Mouse (Mus musculus): ENCODE measurements around the gene Rab25. TPM values are rescaled to one million over a fixed set of nuclear protein-coding genes. Genes with fewer than 3 reads are reported as not detected.
"Not testable (repeated sequence)": the region's sequence is repeated elsewhere in the genome, so short reads cannot be mapped to it uniquely, and the experiment has no call there.

The Rab25 gene
- 0.49 and 0.79 TPM in 2 replicates for polyA plus RNA-seq (2016; fragmentation: Nextera tagmentation; extraction: Ambion mirVana)

DNA sequence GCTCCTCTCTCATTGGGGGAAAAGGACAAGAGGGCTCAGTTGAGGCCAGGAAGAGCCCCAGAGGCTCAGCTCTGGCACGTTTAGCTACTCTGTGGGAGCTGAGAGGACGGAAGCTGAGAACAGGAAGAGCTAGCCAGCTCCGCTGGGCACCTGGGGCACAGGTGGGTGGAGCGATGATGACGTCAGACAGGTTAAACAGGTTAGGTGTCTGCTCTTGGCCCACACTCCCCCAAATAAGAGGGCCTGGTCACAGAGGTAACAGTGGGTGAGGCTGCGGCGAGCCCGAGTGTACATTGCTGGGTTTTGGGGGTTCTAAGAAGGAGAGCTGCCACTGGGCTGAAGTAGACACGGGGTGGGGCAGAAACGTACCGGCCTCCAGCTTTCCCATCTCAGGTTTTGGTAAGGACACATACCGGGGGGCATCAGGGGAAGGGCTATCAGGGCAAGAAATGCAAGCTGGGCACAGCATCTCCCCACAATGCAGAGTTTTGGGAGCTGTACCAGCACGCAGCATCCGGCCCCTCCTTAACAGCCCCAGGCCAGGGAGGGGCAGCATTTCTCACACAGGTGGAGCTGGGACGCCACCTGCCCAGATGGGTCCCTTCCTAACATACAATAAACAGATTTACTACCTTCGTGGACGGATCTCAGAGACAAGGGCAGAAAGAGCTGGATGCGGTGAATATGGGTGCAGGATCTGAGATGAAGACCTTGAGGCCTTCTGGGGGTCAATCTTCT, at the start of gene Rab25:
Gene Rab25, minus strand, starts transcription at position 121 of the 738 bp plus-strand sequence.
- no peak for DNase-seq (ENCODE audit: low spot score)
- Histone ChIP-seq H3K9me3 (replicated peaks) (no peaks in the 10 kb centered on the region), H3K4me3 (no peak within 1 kb of the TSS), H3K36me3 (no peaks in the 10 kb centered on the region), H3K27ac (replicated peaks) (no peak within 1 kb of the TSS), H3K27me3 (ENCODE audit: low read depth, poor library complexity, severe bottlenecking) (no peaks in the 10 kb centered on the region), H3K4me1 (peaks cover 37% of the 10 kb centered on the region)
- WGBS, result 49% methylated on average over 18 of the region's 18 CpGs

DNA sequence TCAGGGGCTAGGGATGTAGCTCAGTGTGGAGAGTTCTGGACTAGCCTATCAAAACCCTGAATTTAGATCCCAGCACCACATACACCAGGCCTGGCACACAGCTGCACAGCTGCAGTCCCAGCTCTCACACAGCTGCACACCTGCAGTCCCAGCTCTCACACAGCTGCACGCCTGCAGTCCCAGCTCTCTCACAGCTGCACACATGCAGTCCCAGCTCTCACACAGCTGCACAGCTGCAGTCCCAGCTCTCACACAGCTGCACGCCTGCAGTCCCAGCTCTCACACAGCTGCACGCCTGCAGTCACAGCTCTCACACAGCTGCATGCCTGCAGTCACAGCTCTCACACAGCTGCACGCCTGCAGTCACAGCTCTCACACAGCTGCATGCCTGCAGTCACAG, 48.4 kb upstream of the Rab25 start:
- peaks cover 12% of the 10 kb centered on the region for H3K4me1 ChIP-seq
- WGBS, result 75% methylated on average over 4 of the region's 4 CpGs
- not testable (repeated sequence) for DNase-seq (ENCODE audit: low spot score); H3K9me3 ChIP-seq (replicated peaks); H3K4me3 ChIP-seq; H3K27ac ChIP-seq (replicated peaks); H3K36me3 ChIP-seq; H3K27me3 ChIP-seq (ENCODE audit: low read depth, poor library complexity, severe bottlenecking)

- 69% methylated on average over 10 of the region's 10 CpGs for WGBS
- 0 out of 2 replicates have a peak, but pooled peaks cover 7% of the 10 kb centered on the region for H3K36me3 ChIP-seq
- no peaks in the 10 kb centered on the region for H3K9me3 ChIP-seq (replicated peaks)
- DNase-seq (ENCODE audit: low spot score), result no peak
- H3K4me1 ChIP-seq, result peaks cover 21% of the 10 kb centered on the region
- no peak overlapping the region for H3K27ac ChIP-seq (replicated peaks)
- no peak overlapping the region for H3K4me3 ChIP-seq
- no peaks in the 10 kb centered on the region for H3K27me3 ChIP-seq (ENCODE audit: low read depth, poor library complexity, severe bottlenecking)
These were observed 45.9 kb upstream of the Rab25 start for GRCm38 (mm10) chr3:88593893-88594580.

GRCm38 (mm10) chr3:88592942-88593576, 45.0 kb upstream of the Rab25 start:
- 74% methylated on average over 10 of the region's 10 CpGs for WGBS
- Histone ChIP-seq H3K27ac (replicated peaks) (no peak overlapping the region), H3K4me3 (no peak overlapping the region)

DNA sequence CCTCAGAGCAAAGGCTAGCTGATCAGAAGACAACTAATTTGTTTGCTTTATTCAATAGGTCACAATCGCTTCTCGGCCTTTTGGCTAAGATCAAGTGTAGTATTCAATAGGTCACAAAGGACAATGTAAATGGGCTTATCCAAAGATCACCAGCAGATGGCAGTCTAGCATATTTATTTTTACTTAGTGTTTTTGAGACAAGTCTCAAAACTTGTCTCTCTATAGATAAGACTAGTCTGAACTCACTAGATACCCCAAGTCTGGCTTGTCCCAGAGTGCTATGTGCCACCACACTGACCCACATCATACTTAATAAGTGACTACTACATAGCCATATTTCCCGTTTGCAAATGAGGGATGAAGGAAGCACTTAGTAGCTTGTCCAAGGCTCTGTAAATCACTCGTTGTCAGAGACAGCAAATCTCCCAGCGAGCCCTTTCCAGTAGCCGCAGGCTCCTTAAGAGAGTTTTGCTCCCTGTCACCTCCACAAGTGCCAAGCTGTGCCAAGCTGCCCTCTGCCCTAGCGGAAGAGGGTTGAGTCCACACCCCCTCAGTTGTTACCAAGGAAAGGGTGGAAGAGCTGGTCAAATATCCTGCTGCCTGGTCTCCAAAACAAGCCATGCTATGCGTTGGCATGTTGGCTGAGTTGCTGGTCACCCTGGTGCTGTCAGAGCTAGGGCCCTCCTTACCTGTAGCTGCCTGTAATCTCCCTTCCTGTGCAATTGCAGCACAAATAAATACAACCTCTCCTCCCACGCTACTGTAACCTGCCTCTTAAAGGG, 44.0 kb upstream of the Rab25 start:
- peaks cover 21% of the 10 kb centered on the region for H3K4me1 ChIP-seq
- H3K27me3 ChIP-seq (ENCODE audit: low read depth, poor library complexity, severe bottlenecking), result no peaks in the 10 kb centered on the region
- peaks cover 26% of the 10 kb centered on the region for H3K36me3 ChIP-seq
- 39% methylated on average over 9 of the region's 9 CpGs for WGBS
- H3K4me3 ChIP-seq, result no peak overlapping the region
- DNase-seq (ENCODE audit: low spot score), result peak; percentile 29
- H3K27ac ChIP-seq (replicated peaks), result peak overlapping the region; percentile 50; the same call in 1 of the 2 replicates
- H3K9me3 ChIP-seq (replicated peaks), result no peaks in the 10 kb centered on the region

More at GRCm38 (mm10) chr3:88592942-88593576, 45.0 kb upstream of the Rab25 start:
- Histone ChIP-seq H3K36me3 (peaks cover 16% of the 10 kb centered on the region), H3K4me1 (peaks cover 21% of the 10 kb centered on the region), H3K27me3 (ENCODE audit: low read depth, poor library complexity, severe bottlenecking) (no peaks in the 10 kb centered on the region), H3K9me3 (replicated peaks) (no peaks in the 10 kb centered on the region)
- DNase-seq (ENCODE audit: low spot score), result no peak

GRCm38 (mm10) chr3:88591044-88591443, 42.9 kb upstream of the Rab25 start:
- DNase-seq (ENCODE audit: low spot score), result no peak
- Histone ChIP-seq H3K9me3 (replicated peaks) (no peaks in the 10 kb centered on the region), H3K4me1 (peaks cover 21% of the 10 kb centered on the region), H3K4me3 (no peak overlapping the region), H3K27me3 (ENCODE audit: low read depth, poor library complexity, severe bottlenecking) (no peaks in the 10 kb centered on the region), H3K36me3 (peaks cover 37% of the 10 kb centered on the region), H3K27ac (replicated peaks) (no peak overlapping the region)
- WGBS, result 44% methylated on average over 3 of the region's 3 CpGs

GRCm38 (mm10) chr3:88590246-88590645, 42.1 kb upstream of the Rab25 start:
- no peak overlapping the region for H3K27ac ChIP-seq (replicated peaks)
- peaks cover 21% of the 10 kb centered on the region for H3K4me1 ChIP-seq
- H3K4me3 ChIP-seq, result no peak overlapping the region
- no peak for DNase-seq (ENCODE audit: low spot score)
- no peaks in the 10 kb centered on the region for H3K27me3 ChIP-seq (ENCODE audit: low read depth, poor library complexity, severe bottlenecking)
- WGBS, result 18% methylated on average over 5 of the region's 5 CpGs
- peaks cover 45% of the 10 kb centered on the region for H3K36me3 ChIP-seq
- no peaks in the 10 kb centered on the region for H3K9me3 ChIP-seq (replicated peaks)

- Histone ChIP-seq H3K4me1 (peaks cover 10% of the 10 kb centered on the region), H3K36me3 (peaks cover 79% of the 10 kb centered on the region), H3K27ac (replicated peaks) (no peak overlapping the region), H3K4me3 (no peak overlapping the region), H3K9me3 (replicated peaks) (no peaks in the 10 kb centered on the region), H3K27me3 (ENCODE audit: low read depth, poor library complexity, severe bottlenecking) (no peaks in the 10 kb centered on the region)
- DNase-seq (ENCODE audit: low spot score), result no peak
- 90% methylated on average over 5 of the region's 5 CpGs for WGBS
These were observed 38.5 kb upstream of the Rab25 start for GRCm38 (mm10) chr3:88586640-88587039.

DNA sequence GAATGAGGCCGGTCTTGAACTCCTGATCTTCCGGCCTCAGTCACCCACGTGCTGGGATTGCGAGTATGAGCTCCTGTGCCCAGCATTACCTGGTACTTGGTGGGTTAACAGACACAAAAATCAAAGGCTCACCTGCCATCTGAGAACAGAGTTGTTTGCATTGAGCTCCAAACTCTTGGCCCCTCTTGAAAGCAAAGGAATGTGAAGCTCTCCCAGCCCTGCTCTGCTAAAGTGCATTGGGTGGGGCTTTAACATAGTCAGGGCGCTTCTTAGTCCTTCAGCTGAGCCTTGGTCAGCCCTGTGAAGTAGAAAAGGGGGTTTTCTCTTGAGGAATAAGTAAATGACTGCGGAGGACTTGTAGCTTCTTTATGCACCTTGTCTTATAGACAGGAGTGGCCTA, 37.7 kb upstream of the Rab25 start:
- DNase-seq (ENCODE audit: low spot score), result no peak
- Histone ChIP-seq H3K9me3 (replicated peaks) (no peaks in the 10 kb centered on the region), H3K4me1 (peaks cover 8% of the 10 kb centered on the region), H3K27me3 (ENCODE audit: low read depth, poor library complexity, severe bottlenecking) (no peaks in the 10 kb centered on the region), H3K36me3 (peaks cover 87% of the 10 kb centered on the region), H3K27ac (replicated peaks) (no peak overlapping the region), H3K4me3 (no peak overlapping the region)
- WGBS, result 96% methylated on average over 6 of the region's 6 CpGs

GRCm38 (mm10) chr3:88579454-88580117, 31.5 kb upstream of the Rab25 start:
- DNase-seq (ENCODE audit: low spot score), result peak; percentile 84
- 2% methylated on average over 34 of the region's 34 CpGs for WGBS
- peak overlapping the region; percentile 87 for H3K27ac ChIP-seq (replicated peaks)

GRCm38 (mm10) chr3:88578498-88579424, 30.7 kb upstream of the Rab25 start:
- no peak for DNase-seq (ENCODE audit: low spot score)
- H3K36me3 ChIP-seq, result peaks cover 31% of the 10 kb centered on the region
- no peaks in the 10 kb centered on the region for H3K9me3 ChIP-seq (replicated peaks)
- peaks cover 19% of the 10 kb centered on the region for H3K4me1 ChIP-seq
- no peaks in the 10 kb centered on the region for H3K27me3 ChIP-seq (ENCODE audit: low read depth, poor library complexity, severe bottlenecking)
- H3K4me3 ChIP-seq, result peak overlapping the region; percentile 94
- peak overlapping the region; percentile 87 for H3K27ac ChIP-seq (replicated peaks)
- WGBS, result 49% methylated on average over 8 of the region's 8 CpGs

More at GRCm38 (mm10) chr3:88579454-88580117, 31.5 kb upstream of the Rab25 start:
- Histone ChIP-seq H3K27me3 (ENCODE audit: low read depth, poor library complexity, severe bottlenecking) (no peaks in the 10 kb centered on the region), H3K9me3 (replicated peaks) (no peaks in the 10 kb centered on the region), H3K4me3 (peak overlapping the region; percentile 94), H3K4me1 (peaks cover 19% of the 10 kb centered on the region), H3K36me3 (peaks cover 39% of the 10 kb centered on the region)

Measured in midbrain, embryonic 10.5 days (tissue).